Mouse (Mus musculus): Measurements from ENCODE around the gene Gnb1.

DNA sequence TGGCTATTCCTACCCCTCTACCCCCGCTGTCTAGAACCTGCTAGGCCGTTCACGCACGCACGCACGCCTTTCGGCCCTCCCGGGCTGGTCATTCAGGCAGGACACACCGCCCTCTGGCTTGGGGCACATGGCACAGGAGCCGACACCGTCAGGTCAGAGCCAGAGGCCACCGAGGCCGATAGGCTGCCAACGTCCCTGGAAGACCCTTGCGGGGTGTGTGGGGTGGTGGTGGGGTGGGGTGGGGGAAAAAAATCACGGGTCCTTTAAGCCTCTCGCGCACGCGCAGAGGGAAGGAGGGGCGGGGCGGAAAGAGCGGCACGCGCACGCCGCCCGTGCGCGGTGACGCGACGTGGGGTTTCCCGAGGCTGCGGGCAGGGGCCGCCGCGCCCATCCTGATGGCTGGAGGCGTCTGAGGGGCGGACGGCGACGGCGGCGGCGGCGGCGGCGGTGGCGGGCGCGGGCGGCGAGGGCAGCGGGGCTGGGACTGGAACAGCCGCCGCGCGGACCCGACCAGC is at the start of gene Gnb1:
- TF ChIP-seq EP300 (IDR thresholded peaks at IDR 0.05) (no peak), CTCF (IDR thresholded peaks at IDR 0.05) (peak; percentile 52)

Data from lung, postnatal 0 days (tissue).